Mouse (Mus musculus) left cerebral cortex, postnatal 10 days (tissue): ENCODE data around the gene Dnajb14. TPM values are rescaled to one million over a fixed set of nuclear protein-coding genes. Genes with fewer than 3 reads are reported as not detected.
A peak's percentile ranks its signal among the peaks of the same experiment; 100 is the strongest.
"Not testable (repeated sequence)": the region's sequence is repeated elsewhere in the genome, so short reads cannot be mapped to it uniquely, and the experiment has no call there.

Experiments
- DNase-seq, 2 experiments: peaks; one replicate each; pipeline ENCODE4 v3.0.0; 2021 to 2022; ENCODE audit warnings: low spot score in 2 of 2, mixed read lengths in 1 of 2; ENCODE audit errors: extremely low spot score in 1 of 2
- intact Hi-C: fragments of 180-260 bp; cut with DNase I; formaldehyde crosslinking; loops from one replicate; pipeline ENCODE4 v1.15.1; 2025
- total RNA-seq, 2 experiments: library from RNA; stranded (reverse); gene quantifications; 2 replicates each; pipeline ENCODE4 v1.2.3; 2021

The Dnajb14 gene
- total RNA-seq, 2 experiments from 2014 or later: 39.1 to 41.5 TPM

DNA sequence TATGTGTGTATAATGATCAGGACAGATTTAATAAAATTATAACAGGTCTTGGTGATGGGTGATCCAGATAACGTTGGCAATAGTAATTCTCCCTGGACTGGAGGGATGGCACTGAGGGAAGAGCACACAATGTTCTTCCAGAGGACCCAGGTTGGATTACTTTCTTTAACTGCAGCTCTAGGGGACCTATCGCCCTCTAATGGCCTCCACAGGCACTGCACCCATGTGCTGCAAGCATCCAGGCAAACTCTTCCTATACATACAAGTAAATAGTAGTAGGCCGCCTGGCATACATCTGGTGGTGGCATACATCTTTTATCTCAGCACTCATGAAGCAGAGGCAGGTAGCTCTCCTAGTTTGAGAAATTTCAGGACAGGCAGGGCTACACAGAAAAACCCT, 27.7 kb downstream of the Dnajb14 start:
- intact Hi-C loops: no loop called here
- no peak for DNase-seq

DNA sequence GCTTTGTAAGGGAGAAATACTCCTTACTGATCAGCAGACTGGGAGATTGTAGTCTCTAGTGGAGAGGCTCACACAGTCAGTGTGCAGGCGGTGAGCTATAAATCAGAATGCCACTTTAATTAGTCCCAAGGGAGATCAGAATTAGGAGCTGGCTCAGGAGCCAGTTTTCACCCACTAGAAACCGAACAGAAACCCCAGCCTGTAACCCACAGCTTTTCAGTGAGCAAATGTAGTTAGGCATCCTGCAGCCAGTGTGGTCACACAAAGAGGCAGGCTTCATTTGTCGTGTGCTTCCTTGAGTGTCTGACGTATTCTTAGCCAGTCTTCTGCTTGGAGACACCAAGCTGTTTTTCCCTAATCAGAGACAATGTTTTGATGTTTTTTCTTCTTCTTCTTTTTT, 28.9 kb downstream of the Dnajb14 start:
- no peak for DNase-seq
- intact Hi-C loops: no loop called here

DNA sequence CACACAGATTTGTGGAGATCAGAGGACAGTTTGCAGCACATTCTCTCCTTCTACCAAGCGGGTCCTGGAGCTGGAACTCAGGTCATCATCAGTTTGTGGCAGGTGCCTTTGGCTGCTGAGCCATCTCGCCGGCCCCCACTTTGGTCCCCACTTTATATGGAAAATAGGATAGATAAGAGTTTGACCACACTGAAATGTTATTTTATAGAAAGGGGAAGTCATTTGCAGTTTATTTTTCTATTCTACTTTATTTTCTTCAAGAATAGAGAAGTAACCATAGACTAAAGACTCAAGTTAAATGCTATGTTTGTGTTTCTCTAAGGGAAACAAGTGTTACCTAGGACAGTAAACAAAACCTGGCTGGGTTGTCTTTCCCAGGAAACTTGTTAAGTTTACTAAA, 29.4 kb downstream of the Dnajb14 start:
- DNase-seq: no peak

DNA sequence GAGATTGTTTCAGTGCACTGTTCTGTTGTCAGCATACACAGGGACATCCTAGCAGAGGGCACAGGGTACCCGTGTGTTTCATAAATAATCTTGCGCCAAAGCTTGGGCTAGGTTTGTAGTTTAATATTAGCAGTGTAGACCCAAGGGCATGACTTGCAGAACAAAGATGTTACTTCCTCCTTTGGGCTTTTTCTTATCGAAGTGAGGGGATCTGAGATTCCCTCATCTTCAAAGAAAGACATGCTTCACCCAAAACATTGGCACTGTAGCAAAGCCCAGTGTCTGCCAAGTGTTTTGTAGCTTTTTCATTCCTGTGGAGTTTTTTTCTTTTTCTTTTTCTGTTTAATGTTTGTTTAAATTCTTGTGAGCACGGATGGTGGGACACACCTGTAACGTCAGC, 30.2 kb downstream of the Dnajb14 start:
- intact Hi-C loops: no loop called here
- no peak for DNase-seq

More for the DNA sequence above, 29.4 kb downstream of the Dnajb14 start:
- intact Hi-C loops: no loop called here

DNA sequence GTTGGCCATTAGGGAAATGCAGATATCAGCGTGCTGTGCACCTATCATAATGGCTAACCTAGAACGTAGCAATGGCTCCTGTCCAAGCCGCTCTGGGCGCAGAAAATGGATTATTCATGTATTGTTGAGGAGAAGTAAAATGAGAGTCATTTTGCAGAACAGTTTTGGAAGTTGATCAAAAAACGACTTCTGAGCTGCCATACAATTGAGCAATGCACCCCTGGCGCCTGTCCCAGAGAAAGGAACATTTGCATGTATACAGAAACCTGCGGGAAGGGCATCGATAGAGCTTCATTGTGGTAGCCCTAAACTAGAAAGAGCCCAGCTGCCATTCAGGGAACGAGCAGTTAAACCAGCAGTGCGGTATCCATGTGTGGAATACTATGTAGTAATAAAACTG, 32.7 kb downstream of the Dnajb14 start:
- no peak for DNase-seq
- intact Hi-C loops: no loop called here

DNA sequence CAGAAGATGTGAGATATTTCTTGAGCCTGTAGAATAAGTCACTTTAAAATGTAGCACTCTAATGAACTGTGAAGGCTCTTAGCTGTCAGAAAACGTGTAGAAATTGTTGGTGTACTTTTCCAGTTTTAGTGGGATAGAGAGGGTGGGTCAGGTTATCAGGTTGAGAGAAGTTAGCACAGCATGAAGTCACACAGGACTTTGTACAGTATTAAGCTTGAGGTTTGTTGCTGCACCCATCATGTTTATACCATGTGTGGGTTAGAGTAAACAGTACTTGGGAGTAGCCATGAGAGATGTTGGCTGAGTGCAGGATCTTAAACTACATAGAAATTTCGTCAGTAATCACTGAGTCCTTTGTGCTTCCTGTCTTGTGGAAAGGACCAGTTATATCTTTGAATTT, 45.6 kb downstream of the Dnajb14 start:
- intact Hi-C loops: no loop called here
- DNase-seq: no peak

DNA sequence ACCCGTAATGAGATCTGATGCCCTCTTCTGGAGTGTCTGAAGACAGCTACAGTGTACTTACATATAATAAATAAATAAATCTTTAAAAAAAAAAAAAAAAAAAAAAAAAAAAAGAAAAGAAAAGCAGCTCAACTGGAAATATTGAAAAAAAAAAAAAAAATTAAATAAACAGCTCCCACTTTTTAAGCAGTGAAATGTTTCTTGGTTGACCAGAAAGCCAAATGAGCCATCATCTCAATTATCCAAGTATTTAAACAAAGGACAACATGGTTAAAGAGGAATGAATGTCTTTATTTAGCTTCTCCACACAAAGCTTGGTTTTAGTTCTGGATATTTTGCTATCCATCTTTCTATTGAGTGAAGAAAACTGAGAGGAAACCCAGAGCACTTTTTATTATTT, 47.1 kb downstream of the Dnajb14 start:
- intact Hi-C loops, DNase-seq: not testable (repeated sequence)

DNA sequence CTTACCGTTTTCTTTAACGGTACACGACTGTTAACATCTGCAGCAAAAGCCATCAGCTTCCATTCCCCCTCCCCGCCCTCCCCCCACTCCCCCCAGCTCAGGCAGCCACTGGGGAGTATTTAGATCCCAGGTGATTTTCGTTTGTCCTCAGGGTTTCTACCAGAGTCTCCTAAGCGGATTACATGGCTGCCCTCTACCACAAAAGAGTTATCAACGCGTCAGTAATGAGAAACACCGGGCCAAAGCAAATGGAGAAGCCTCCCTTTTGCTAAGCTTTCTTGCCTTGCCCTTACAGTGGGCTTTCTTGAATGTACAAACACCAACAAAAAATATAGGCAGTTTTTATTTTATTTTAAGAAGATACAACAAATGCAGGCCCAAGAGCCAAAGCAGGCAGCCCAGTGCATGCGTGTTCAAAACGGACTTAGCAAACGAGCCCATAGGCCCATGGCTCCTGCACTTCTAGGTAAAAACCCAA, 50.3 kb downstream of the Dnajb14 start:
- no peak for DNase-seq

DNA sequence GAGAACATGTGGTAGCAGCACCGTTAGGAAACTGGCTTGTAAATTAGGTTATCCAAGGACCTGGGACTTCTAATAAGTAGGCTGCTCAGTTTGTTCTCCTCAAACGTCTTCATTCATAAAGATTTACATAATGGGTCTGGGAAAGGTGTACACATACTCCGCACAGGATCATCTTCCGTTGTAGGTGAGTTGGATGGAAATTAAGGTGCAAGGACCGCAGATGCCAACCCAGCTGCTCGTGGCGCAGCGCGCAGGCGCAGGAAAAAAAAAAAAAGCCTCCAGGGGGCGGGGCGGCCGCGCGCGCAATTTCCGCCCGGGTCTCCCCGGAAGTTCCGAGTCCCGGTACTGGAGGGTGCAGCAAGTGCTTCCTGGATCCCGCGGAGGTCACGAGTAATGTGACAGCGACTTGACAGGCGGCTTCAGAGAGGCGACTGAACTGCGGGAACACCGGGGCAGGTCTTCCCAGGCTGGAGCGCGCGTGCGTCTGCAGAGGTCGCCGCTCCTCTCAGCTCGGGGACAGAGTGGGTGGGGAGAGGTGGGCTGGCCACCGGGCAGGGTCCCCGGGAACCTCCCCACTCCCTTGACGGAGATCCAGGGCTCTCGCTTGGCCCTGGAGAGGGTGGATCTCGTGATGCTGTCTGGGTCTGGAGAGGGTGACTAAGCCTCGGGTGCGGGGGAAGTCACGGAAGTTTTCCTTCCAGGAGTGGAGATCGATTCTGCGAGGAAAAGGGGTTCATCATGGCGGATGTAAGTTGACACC, 50.9 kb downstream of the Dnajb14 start, which contains the start of gene Lamtor3:
Lamtor3 (plus strand) TSS at position 335 of the 760 bp plus-strand sequence.
- intact Hi-C loops: loop anchor here (5.0 kb wide), 1 partner anchor 51 kb away; the partner anchor contains the start of gene Dnajb14
- peak; percentile 83 to 90 for DNase-seq

More for the DNA sequence above, 50.3 kb downstream of the Dnajb14 start:
- intact Hi-C loops: loop anchor here (5.0 kb wide), 1 partner anchor 50 kb away; the partner anchor contains the start of gene Dnajb14

DNA sequence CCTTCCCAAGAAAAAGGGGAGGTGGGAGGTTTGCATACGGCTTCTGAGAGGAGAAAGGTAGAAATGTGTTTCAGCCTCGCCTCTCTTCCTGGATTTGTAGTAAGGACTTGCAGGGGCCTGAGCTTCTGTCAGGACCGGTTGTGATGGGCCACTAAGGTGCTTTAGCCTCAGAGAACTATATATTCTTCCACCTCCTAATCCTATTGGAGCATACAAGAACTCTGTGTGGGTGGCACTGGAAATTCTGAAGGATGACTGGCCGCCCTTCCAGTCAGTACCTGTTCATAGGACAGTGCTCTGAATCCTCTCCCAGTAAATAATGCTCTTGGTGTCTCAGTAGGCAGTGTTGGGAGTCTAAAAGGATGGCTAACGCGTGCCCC, 51.4 kb downstream of the Dnajb14 start:
- intact Hi-C loops: loop anchor here (5.0 kb wide), 1 partner anchor 52 kb away; the partner anchor contains the start of gene Dnajb14
- DNase-seq: peak in 1 of 2 experiments; percentile 13

DNA sequence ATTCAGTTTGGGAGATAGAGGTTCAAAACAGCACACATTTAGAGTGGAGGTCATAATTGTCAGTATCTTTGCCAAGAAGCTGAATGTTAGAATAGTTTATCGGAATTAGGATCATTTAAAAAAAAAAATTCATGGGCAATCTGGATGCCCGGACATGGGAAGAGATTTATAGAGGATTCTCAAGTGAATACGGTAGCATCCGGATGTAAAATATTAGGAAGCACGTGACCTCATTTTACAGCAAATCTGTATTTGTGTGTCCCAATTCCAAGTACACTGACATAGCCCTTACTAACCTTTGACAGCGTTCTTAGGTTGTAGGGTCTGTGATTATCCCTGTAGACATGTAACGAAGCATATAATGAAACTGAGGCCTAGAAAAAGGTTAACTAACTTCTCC, 51.9 kb downstream of the Dnajb14 start:
- no peak for DNase-seq
- intact Hi-C loops: loop anchor here (5.0 kb wide), 1 partner anchor 52 kb away; the partner anchor contains the start of gene Dnajb14

DNA sequence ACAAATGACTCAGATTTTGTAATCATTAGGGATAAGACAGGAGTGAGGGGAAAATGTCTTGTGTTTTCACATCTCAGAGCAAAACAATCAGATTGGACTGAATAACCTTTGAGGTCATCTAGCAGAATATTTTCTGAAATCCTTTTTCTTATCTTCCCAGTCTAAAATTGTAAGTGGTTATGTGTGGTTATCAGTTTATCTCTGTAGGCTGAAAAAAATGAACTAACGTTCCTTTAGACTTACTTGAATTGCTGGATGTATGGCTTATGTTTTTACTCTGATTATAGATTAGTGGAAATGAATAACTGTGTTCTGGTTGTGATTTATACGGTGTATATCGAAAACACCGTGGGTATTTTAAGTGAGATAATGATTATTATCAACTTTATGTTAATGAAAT, 53.1 kb downstream of the Dnajb14 start:
- intact Hi-C loops: no loop called here
- DNase-seq: no peak

DNA sequence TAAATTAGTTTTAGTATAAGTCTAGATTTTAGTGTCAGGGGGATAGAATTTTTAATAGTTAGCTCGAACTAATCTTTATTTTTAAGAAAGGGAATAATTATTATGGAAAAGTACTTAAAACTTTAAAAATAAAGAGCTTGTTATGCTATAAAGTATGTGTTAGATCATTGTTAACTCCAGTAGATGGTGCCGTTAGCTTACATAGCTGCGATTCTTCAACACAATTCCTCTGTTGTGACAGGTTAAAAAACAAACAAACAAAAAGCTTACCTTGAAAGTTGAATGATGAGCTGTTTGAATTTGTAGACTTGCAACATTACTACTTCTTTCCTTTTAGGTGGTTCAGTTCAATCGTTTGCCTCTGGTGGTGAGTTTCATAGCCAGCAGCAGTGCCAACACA, 59.5 kb downstream of the Dnajb14 start:
- no peak for DNase-seq
- intact Hi-C loops: no loop called here

DNA sequence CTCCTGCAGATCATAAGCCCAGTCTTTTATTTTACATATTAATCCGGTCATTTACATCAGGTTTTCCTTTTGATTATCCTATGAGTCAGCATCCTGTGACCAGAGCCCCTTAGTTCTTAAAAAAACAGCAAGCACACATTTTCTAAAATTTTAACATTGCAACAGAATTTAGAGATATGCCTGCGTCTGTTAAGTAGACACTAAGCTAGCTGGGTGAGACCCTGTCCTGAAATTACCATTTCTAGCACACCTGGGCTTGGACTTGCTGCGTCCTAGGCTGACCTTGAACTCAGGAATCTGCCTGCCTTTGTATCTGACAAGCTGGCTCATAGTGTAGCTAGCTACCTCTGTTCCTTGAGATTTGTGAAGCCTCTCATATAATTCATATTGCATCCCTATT, 62.5 kb downstream of the Dnajb14 start:
- no peak for DNase-seq
- intact Hi-C loops: no loop called here

DNA sequence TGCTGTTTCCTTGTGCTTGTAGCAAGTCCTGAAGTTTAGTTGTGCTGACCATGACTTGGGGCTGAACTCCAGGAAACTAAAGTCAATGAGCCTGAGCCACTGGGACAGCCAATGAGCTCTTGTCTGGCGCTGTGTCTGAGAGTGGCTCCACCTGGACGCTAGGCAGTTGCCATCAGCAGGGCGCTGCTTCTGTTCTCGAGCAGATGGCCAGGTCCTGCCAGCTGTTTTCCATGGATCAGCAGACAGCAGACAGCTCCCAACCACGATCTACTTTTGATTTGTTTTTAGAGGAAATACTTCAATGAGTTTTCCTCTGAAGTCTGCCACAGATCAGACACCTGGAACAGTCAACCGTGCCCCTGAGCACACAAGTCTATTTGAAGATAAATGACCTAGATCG, 65.3 kb downstream of the Dnajb14 start:
- intact Hi-C loops: no loop called here
- no peak for DNase-seq

DNA sequence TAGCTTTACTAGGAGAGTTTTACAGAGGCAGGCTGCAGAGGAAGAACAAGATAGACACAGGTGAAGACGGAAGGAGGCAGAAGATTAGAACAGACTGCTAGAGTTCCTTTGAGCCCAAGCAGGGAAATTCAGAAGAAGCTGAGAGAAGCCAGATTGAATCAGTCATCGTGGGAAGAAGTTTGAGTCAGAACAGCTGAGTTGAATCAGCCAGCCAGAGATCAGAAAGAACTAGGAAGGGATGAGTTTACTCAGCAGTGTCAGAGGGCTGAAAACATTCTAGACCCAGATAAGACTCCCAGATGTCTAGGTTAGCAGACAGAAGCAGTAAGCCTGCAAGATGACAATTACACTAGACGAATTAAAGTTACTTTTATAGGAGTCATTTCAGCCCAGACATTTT, 66.5 kb downstream of the Dnajb14 start:
- no peak for DNase-seq
- intact Hi-C loops: no loop called here

DNA sequence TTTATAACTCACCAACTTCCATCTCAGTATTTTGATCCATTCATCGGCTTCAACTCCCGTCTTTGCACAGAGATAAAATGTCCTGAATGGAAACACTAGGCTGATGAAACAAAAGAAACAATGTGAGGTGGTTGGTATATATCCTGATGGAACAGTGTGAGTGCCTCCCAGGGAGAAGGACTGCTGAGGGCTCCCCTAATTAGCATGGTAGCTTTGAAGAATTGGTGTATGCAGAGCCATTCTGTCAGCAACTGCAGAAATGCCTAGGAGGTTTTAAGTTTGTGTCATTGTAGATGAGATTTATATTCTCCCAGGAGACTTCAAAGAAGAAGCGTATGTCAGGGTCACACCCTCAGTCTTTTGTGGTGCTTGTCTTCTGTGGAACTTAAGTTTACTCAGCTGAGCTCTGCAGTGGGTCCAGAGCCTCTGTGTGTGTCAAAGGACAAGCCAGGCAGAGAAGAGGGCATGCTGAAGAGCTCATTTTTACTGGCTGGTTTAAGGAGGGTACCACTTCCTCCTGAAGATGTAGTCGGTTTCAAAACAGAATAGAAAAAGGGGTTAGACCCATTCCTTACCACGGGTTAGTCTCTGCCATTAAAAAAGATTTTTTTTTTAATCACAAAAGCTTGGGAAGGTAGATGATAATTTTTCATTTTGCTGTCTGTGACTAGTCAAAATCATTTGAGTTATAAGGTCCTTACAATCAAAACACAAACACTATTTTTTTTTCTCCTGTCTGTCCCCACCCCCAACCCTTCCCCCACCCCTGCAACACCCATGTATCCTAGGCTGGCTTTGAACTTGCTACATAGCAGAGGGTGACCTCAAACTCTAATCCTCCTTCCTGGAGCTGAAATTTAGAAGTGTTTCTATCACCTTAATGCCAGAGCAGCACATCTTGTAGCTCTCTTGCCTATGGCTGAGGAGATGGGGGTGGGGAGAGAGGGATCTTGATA, 68.4 kb downstream of the Dnajb14 start:
- intact Hi-C loops: loop anchor here (5.0 kb wide), 1 partner anchor 211 kb away; no protein-coding TSS in a partner anchor
- DNase-seq: no peak

DNA sequence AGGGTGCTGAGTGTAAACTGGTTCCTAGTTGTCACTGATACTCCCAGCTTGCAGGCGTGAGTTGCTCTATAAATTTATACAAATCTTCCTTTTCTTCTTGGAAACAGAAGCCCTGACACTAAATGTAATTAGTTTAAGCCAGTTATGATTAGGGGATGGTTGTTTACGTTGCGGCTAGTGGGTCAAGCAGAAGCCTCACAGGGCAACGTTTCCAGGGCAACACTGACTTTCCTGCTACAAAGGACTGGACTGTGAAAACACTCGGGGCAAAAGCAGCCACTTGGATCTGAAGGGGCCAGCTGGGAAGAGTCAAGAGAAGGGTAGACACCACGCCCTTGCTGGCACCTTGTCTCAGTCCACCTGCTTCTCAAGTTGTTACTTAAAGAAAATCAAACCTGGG, 69.1 kb downstream of the Dnajb14 start:
- no peak for DNase-seq

DNA sequence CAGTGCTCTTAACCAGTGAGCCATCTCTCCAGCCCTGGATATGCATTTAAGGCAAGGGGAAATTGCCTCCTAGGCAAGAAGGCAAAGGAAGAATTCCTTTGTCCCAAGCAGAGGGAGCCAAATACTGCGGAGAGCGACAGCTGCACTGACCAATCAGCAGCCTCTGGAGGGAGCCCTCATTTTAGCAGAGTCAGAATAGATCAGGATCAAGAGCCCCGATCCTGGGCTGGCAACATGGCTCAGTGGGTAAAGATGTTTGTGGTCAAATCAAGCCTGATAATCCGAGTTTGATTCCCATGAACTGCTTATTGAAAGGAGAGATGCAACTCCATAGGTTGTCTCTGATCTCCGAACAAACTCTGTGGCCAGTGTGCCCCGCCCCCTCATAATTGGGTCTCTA, 71.1 kb downstream of the Dnajb14 start:
- intact Hi-C loops: loop anchor here (5.0 kb wide), 1 partner anchor 209 kb away; no protein-coding TSS in a partner anchor
- DNase-seq: peak in 1 of 2 experiments; percentile 81

More for the DNA sequence above, 69.1 kb downstream of the Dnajb14 start:
- intact Hi-C loops: loop anchor here (5.0 kb wide), 1 partner anchor 211 kb away; no protein-coding TSS in a partner anchor
